ENCODE assay signal across 8 mouse cellular contexts in the genomic region with DNA sequence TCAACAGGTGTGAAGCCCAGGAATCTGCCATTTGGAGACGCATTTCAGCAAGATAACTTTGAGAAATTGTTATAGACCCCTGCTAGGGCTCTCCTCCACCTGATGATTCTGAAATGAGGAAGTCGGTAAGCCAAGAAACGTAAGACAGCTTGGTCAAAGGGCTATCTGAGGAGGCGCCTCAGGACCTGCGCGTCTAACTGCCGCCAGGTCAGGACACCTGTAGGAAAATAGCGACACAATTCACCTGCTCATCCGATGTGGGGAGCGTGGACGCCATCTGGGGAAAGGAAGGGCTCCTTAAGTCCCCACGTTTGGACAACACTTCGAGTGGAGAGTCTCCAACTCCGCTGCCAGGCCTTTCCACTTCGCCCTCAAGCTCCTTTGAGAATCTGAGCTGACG. TPM values are rescaled to one million over a fixed set of nuclear protein-coding genes. Genes with fewer than 3 reads are reported as not detected.
DNase-seq lines count a peak whose midpoint lies in the region; ATAC-seq and TF ChIP-seq lines count a peak whose summit lies in the region.

No protein-coding gene starts in this region.

- H3K4me1 ChIP-seq in heart, embryonic 11.5 days (ENCODE audit: control insufficient read depth, insufficient read depth, low read length): peaks cover 3% of the 10 kb centered on the region; the same call in 1 of the 2 replicates
- H3K4me1 ChIP-seq in E14TG2a.4 (replicated peaks; ENCODE audit: low read depth, low read length): peaks cover 26% of the 10 kb centered on the region
- peaks cover 65% of the 10 kb centered on the region for H3K4me1 ChIP-seq in megakaryocyte, embryonic 14.5 days

- H3K27ac ChIP-seq in heart, embryonic 11.5 days (ENCODE audit: low read depth, low read length): no peak overlapping the region

- H3K9ac ChIP-seq in heart, embryonic 11.5 days (ENCODE audit: low read depth, low read length): peak overlapping the region; percentile 72

- TF ChIP-seq CTCF in E14TG2a.4 (conservative IDR thresholded peaks at IDR 0.05; ENCODE audit: low read length): no peak

- H3K36me3 ChIP-seq in heart, embryonic 11.5 days (ENCODE audit: control insufficient read depth, insufficient read depth, low read length): 0 out of 2 replicates have a peak, but pooled peaks cover 1% of the 10 kb centered on the region
- H3K36me3 ChIP-seq in E14TG2a.4 (ENCODE audit: insufficient read depth, low read length): peaks cover 33% of the 10 kb centered on the region
- H3K36me3 ChIP-seq in megakaryocyte, embryonic 14.5 days (replicated peaks; ENCODE audit: low read length): peaks cover 48% of the 10 kb centered on the region

- DNase-seq in heart, postnatal 14 days: no peak
- no peak for DNase-seq in frontal cortex, adult 2 months (ENCODE audit: extremely low spot score in 1 of 2, low spot score in 1 of 2)
- no peak for DNase-seq in ovary, postnatal 10 days (ENCODE audit: low spot score)
- no peak for DNase-seq in ovary, postnatal 36 days (ENCODE audit: low spot score)

- intact Hi-C loops in heart, postnatal 14 days (cut with DNase I): loop anchor here (5.0 kb wide), 1 partner anchor 35 kb away; a partner anchor contains a TSS

- 4% methylated on average over 16 of the region's 16 CpGs for WGBS in heart, embryonic 11.5 days (ENCODE audit: insufficient replicate concordance)

- H3K27me3 ChIP-seq in heart, embryonic 11.5 days (ENCODE audit: control insufficient read depth, insufficient read depth, low read length): no peaks in the 10 kb centered on the region
- H3K27me3 ChIP-seq in E14TG2a.4 (ENCODE audit: insufficient read depth, low read length): no peaks in the 10 kb centered on the region
- H3K27me3 ChIP-seq in megakaryocyte, embryonic 14.5 days (replicated peaks): no peaks in the 10 kb centered on the region

- peak overlapping the region; percentile 85 for H3K4me2 ChIP-seq in heart, embryonic 11.5 days

- peak; percentile 5; the same call in 1 of the 2 replicates for ATAC-seq in heart, embryonic 11.5 days (replicated peaks; ENCODE audit: insufficient number of reproducible peaks, low FRiP score, low TSS enrichment)
- ATAC-seq in granulocyte monocyte progenitor cell, adult 5-6 weeks (replicated peaks; ENCODE audit: poor library complexity, severe bottlenecking): peak; percentile 45

- no peaks in the 10 kb centered on the region for H3K9me3 ChIP-seq in heart, embryonic 11.5 days (replicated peaks; ENCODE audit: control insufficient read depth, low read length)
- no peaks in the 10 kb centered on the region for H3K9me3 ChIP-seq in E14TG2a.4 (ENCODE audit: low read length)
- no peaks in the 10 kb centered on the region for H3K9me3 ChIP-seq in megakaryocyte, embryonic 14.5 days

- H3K4me3 ChIP-seq in heart, embryonic 11.5 days (ENCODE audit: low read depth, low read length): peak overlapping the region; percentile 70
- peak overlapping the region; percentile 89 for H3K4me3 ChIP-seq in E14TG2a.4 (replicated peaks; ENCODE audit: low read length)
- H3K4me3 ChIP-seq in megakaryocyte, embryonic 14.5 days (replicated peaks): peak overlapping the region; percentile 97

RNA-seq across cellular contexts. Expression of a gene that starts 0.4 kb away (rescaled TPM):
- 39.5 and 41.5 TPM in 2 replicates for polyA plus RNA-seq in heart, embryonic 11.5 days (2014; fragmentation: Nextera tagmentation; extraction: Ambion mirVana)
- 10 to 100 TPM; 57.6 to 61.7 TPM for total RNA-seq in heart, postnatal 14 days (2021)
- total RNA-seq in granulocyte monocyte progenitor cell, adult 5-6 weeks (2014; fragmentation: Nextera tagmentation): 72.5 and 101 TPM in 2 replicates
- total RNA-seq in granulocyte monocyte progenitor cell, adult 5-6 weeks (2017): 33.9 and 34.1 TPM in 2 replicates
- polyA plus RNA-seq in megakaryocyte, embryonic 14.5 days (2012; ENCODE audit: insufficient read depth, low replicate concordance): 30.2 and 49.6 TPM in 2 replicates
- polyA plus RNA-seq in frontal cortex, adult 2 months (2012; rRNA removed): 114 and 116 TPM in 2 replicates

RNA-seq across cellular contexts. Expression of a gene that starts 12.5 kb away (rescaled TPM):
- polyA plus RNA-seq in heart, embryonic 11.5 days (2014; fragmentation: Nextera tagmentation; extraction: Ambion mirVana): 5.5 and 6.4 TPM in 2 replicates
- total RNA-seq in heart, postnatal 14 days (2021): 10 to 100 TPM; 10.9 to 13.5 TPM
- 9.9 and 10.0 TPM in 2 replicates for total RNA-seq in granulocyte monocyte progenitor cell, adult 5-6 weeks (2014; fragmentation: Nextera tagmentation)
- 8.2 and 11.8 TPM in 2 replicates for total RNA-seq in granulocyte monocyte progenitor cell, adult 5-6 weeks (2017)
- 0.77 and 3.0 TPM in 2 replicates for polyA plus RNA-seq in megakaryocyte, embryonic 14.5 days (2012; ENCODE audit: insufficient read depth, low replicate concordance)
- polyA plus RNA-seq in frontal cortex, adult 2 months (2012; rRNA removed): 10.4 and 11.4 TPM in 2 replicates

RNA-seq across cellular contexts. Expression of a gene that starts 12.6 kb away (rescaled TPM):
- 0.92 and 2.2 TPM in 2 replicates for polyA plus RNA-seq in heart, embryonic 11.5 days (2014; fragmentation: Nextera tagmentation; extraction: Ambion mirVana)
- total RNA-seq in heart, postnatal 14 days (2021): not detected
- total RNA-seq in granulocyte monocyte progenitor cell, adult 5-6 weeks (2014; fragmentation: Nextera tagmentation): 1.3 and 7.0 TPM in 2 replicates
- total RNA-seq in granulocyte monocyte progenitor cell, adult 5-6 weeks (2017): 1.4 TPM in 1 of 2 replicates, not detected in the other
- polyA plus RNA-seq in megakaryocyte, embryonic 14.5 days (2012; ENCODE audit: insufficient read depth, low replicate concordance): not detected in 2 replicates
- polyA plus RNA-seq in frontal cortex, adult 2 months (2012; rRNA removed): 0.44 and 0.76 TPM in 2 replicates

RNA-seq across cellular contexts. Expression of a gene that starts 24.7 kb away (rescaled TPM):
- polyA plus RNA-seq in heart, embryonic 11.5 days (2014; fragmentation: Nextera tagmentation; extraction: Ambion mirVana): 0.72 and 0.94 TPM in 2 replicates
- total RNA-seq in heart, postnatal 14 days (2021): 1 to 10 TPM; 1.3 to 1.4 TPM
- 0.64 and 1.4 TPM in 2 replicates for total RNA-seq in granulocyte monocyte progenitor cell, adult 5-6 weeks (2014; fragmentation: Nextera tagmentation)
- total RNA-seq in granulocyte monocyte progenitor cell, adult 5-6 weeks (2017): 0.60 and 0.77 TPM in 2 replicates
- 0.11 and 0.54 TPM in 2 replicates for polyA plus RNA-seq in megakaryocyte, embryonic 14.5 days (2012; ENCODE audit: insufficient read depth, low replicate concordance)
- polyA plus RNA-seq in frontal cortex, adult 2 months (2012; rRNA removed): 2.9 and 3.4 TPM in 2 replicates

RNA-seq across cellular contexts. Expression of a gene that starts 36.7 kb away (rescaled TPM):
- 5.4 and 7.1 TPM in 2 replicates for polyA plus RNA-seq in heart, embryonic 11.5 days (2014; fragmentation: Nextera tagmentation; extraction: Ambion mirVana)
- 1 to 10 TPM; 3.8 to 3.9 TPM for total RNA-seq in heart, postnatal 14 days (2021)
- 0.77 and 1.6 TPM in 2 replicates for total RNA-seq in granulocyte monocyte progenitor cell, adult 5-6 weeks (2014; fragmentation: Nextera tagmentation)
- 0.69 and 6.2 TPM in 2 replicates for total RNA-seq in granulocyte monocyte progenitor cell, adult 5-6 weeks (2017)
- 18.9 and 24.5 TPM in 2 replicates for polyA plus RNA-seq in megakaryocyte, embryonic 14.5 days (2012; ENCODE audit: insufficient read depth, low replicate concordance)
- 8.8 and 8.9 TPM in 2 replicates for polyA plus RNA-seq in frontal cortex, adult 2 months (2012; rRNA removed)
